Mouse (Mus musculus): Measurements from ENCODE around the gene Syngr1. TPM values are rescaled to one million over a fixed set of nuclear protein-coding genes. Genes with fewer than 3 reads are reported as not detected.

Gene Syngr1
- 1.4 and 3.2 TPM in 2 replicates for polyA plus RNA-seq (2016; fragmentation: Nextera tagmentation; extraction: Ambion mirVana)

- Histone ChIP-seq H3K36me3 (no peaks in the 10 kb centered on the region), H3K4me1 (peaks cover 24% of the 10 kb centered on the region), H3K9me3 (replicated peaks) (no peaks in the 10 kb centered on the region), H3K4me3 (peak within 1 kb of the TSS; percentile 71), H3K27ac (peak within 1 kb of the TSS; percentile 48), H3K27me3 (ENCODE audit: low read depth, poor library complexity, severe bottlenecking) (peaks cover 67% of the 10 kb centered on the region)
- 1% methylated on average over 81 of the region's 86 CpGs for WGBS
- DNase-seq (ENCODE audit: low spot score) = peak; percentile 84
These were observed at the start of gene Syngr1, which contains the start of gene Rpl3 for GRCm38 (mm10) chr15:80091121-80091955. Gene Syngr1, plus strand, starts transcription at chr15:80091334. Gene Rpl3, minus strand, starts transcription at chr15:80091868.

DNA sequence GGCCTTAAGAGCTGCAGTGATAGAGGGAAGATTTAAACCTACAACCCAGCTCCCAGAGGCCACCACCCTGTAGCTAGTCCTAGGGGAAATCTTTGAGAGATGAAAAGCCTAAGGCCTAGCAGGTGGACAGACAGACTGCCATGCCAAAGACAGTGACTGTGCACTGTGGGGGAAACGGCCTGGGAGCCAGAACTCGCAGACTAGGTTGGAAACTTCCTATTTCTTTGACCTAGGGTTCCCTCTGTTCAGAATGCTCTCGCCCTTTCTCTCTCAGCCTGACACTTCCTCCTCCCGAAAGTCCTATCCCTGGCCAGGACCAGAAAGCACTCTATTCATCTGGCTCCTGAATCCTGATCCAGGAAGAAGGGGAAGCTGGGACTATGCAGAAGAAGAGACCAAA lies 49.0 kb upstream of the Syngr1 start:
- H3K27me3 ChIP-seq (ENCODE audit: low read depth, poor library complexity, severe bottlenecking) = no peaks in the 10 kb centered on the region
- no peak overlapping the region for H3K27ac ChIP-seq
- H3K36me3 ChIP-seq = no peaks in the 10 kb centered on the region
- DNase-seq (ENCODE audit: low spot score) = no peak
- no peaks in the 10 kb centered on the region for H3K4me1 ChIP-seq
- no peaks in the 10 kb centered on the region; the same call in 1 of the 2 replicates for H3K9me3 ChIP-seq (replicated peaks)
- 69% methylated on average over 4 of the region's 4 CpGs for WGBS
- no peak overlapping the region for H3K4me3 ChIP-seq

DNA sequence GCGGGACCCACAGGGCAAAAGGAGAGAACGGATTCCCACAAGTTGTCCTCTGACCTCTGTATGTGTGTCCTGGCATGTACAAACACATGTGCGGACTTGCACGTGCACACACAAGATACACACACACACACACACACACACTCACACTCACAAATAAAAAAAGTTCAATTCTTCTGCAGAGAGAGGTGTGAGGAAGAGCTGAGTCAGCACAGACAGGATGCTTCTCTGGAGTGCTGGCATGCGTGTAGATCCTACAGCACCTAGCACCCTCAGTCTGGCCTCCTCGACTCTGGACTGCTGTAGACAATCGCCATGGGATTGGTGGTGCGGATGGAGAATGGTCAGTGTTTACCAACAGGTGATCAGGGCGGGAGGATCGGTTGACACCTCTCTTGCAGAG lies 46.9 kb upstream of the Syngr1 start:
- no peaks in the 10 kb centered on the region for H3K36me3 ChIP-seq
- no peaks in the 10 kb centered on the region; the same call in 1 of the 2 replicates for H3K9me3 ChIP-seq (replicated peaks)
- peaks cover 6% of the 10 kb centered on the region for H3K4me1 ChIP-seq
- H3K27me3 ChIP-seq (ENCODE audit: low read depth, poor library complexity, severe bottlenecking) = 0 out of 2 replicates have a peak, but pooled peaks cover 7% of the 10 kb centered on the region
- DNase-seq (ENCODE audit: low spot score) = no peak
- H3K4me3 ChIP-seq = no peak overlapping the region
- 88% methylated on average over 10 of the region's 10 CpGs for WGBS
- no peak overlapping the region for H3K27ac ChIP-seq

- 86% methylated on average over 2 of the region's 2 CpGs for WGBS
- no peak overlapping the region for H3K4me3 ChIP-seq
These were observed 45.4 kb upstream of the Syngr1 start for GRCm38 (mm10) chr15:80045749-80046148.

DNA sequence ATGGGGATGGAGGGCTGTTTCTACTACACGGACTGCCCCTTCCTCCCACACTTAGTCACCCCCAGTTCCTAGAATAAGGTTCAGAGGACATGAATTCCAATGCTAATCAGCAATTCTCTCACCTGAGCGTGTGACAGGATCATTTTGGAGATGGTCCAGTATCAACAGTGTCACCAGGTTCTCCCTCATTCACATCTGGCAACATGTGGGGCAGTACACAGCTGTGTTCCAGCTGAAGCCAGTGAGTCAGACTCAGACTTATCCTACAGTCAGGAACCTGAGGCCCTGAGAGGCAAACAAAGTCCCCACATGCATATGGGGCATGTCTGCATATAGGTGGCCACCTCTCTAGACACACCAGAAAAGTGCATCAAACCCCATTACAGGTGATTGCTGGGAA lies 43.9 kb upstream of the Syngr1 start:
- no peak for DNase-seq (ENCODE audit: low spot score)
- Histone ChIP-seq H3K27ac (no peak overlapping the region), H3K9me3 (replicated peaks) (no peaks in the 10 kb centered on the region; the same call in 1 of the 2 replicates), H3K27me3 (ENCODE audit: low read depth, poor library complexity, severe bottlenecking) (0 out of 2 replicates have a peak, but pooled peaks cover 7% of the 10 kb centered on the region), H3K36me3 (no peaks in the 10 kb centered on the region), H3K4me3 (no peak overlapping the region), H3K4me1 (peaks cover 28% of the 10 kb centered on the region)
- 80% methylated on average over 2 of the region's 2 CpGs for whole genome bisulfite sequencing

More at GRCm38 (mm10) chr15:80045749-80046148, 45.4 kb upstream of the Syngr1 start:
- DNase-seq (ENCODE audit: low spot score) = no peak
- Histone ChIP-seq H3K4me1 (peaks cover 15% of the 10 kb centered on the region), H3K27ac (no peak overlapping the region), H3K36me3 (no peaks in the 10 kb centered on the region), H3K27me3 (ENCODE audit: low read depth, poor library complexity, severe bottlenecking) (0 out of 2 replicates have a peak, but pooled peaks cover 7% of the 10 kb centered on the region), H3K9me3 (replicated peaks) (no peaks in the 10 kb centered on the region; the same call in 1 of the 2 replicates)

GRCm38 (mm10) chr15:80047973-80048372 lies 43.2 kb upstream of the Syngr1 start:
- 44% methylated on average over 5 of the region's 5 CpGs for WGBS
- Histone ChIP-seq H3K36me3 (no peaks in the 10 kb centered on the region), H3K9me3 (replicated peaks) (no peaks in the 10 kb centered on the region; the same call in 1 of the 2 replicates), H3K4me1 (peaks cover 29% of the 10 kb centered on the region), H3K27me3 (ENCODE audit: low read depth, poor library complexity, severe bottlenecking) (0 out of 2 replicates have a peak, but pooled peaks cover 7% of the 10 kb centered on the region), H3K27ac (no peak overlapping the region; the same call in 1 of the 2 replicates), H3K4me3 (no peak overlapping the region)
- no peak for DNase-seq (ENCODE audit: low spot score)

DNA sequence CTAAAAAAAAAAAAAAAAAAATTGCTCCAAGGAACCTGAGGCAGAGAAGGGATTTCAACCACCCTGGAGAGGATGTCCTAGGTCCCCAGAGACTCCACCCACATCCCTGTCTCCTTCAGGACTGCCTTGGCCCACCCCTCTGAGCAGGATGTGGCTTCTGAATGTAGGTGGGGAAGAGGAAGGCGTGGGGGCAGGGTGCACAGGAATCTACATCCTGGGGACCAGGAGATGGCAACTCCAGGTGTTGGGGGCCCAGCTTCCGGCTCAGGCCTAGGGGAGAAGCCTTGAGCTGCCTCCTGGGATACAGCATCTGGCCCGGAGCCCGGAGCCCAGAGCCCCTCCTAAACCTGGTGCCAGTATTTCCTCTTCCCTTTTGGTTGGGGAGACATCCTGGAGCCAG lies 41.0 kb upstream of the Syngr1 start:
- Histone ChIP-seq H3K27ac (peak overlapping the region; percentile 12; the same call in 1 of the 2 replicates), H3K9me3 (replicated peaks) (no peaks in the 10 kb centered on the region; the same call in 1 of the 2 replicates), H3K27me3 (ENCODE audit: low read depth, poor library complexity, severe bottlenecking) (0 out of 2 replicates have a peak, but pooled peaks cover 7% of the 10 kb centered on the region), H3K4me3 (no peak overlapping the region), H3K36me3 (no peaks in the 10 kb centered on the region), H3K4me1 (peaks cover 38% of the 10 kb centered on the region)
- DNase-seq (ENCODE audit: low spot score) = no peak
- WGBS = 81% methylated on average over 4 of the region's 4 CpGs

DNA sequence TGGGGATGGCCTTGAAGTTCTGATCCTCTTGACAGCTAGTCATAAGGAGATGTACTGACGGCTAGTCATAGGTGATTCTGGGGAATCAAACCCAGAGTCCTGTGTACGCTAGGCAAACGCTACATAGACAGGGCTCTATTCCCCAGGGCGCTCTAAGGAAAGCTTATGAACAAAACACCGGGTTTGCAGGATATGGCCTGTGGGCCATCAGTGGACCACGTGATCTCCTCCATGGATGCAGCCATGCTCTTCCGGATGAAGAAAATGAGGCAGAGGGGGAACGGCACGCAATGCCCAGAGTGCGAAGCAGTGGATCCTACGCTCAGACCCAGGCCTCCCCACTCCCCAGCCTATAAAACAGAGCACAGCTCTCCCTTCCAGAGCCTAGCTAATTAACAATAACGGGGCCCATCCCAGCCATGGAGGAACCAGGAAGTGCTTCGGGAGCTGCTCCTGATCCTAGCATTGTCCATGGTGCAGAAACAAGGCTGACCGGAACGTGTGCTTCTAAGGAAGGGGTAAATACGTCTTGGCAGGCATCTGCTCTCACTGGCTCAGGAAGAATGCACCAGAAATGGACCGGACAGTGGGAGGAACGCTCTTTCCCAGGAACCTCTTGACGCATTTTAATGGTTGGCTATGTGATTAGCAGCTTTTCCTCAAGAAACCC lies 39.9 kb upstream of the Syngr1 start:
- DNase-seq (ENCODE audit: low spot score) = no peak
- Histone ChIP-seq H3K4me3 (no peak overlapping the region), H3K36me3 (no peaks in the 10 kb centered on the region), H3K27ac (peak overlapping the region; percentile 50; the same call in 1 of the 2 replicates), H3K27me3 (ENCODE audit: low read depth, poor library complexity, severe bottlenecking) (0 out of 2 replicates have a peak, but pooled peaks cover 7% of the 10 kb centered on the region), H3K4me1 (peaks cover 42% of the 10 kb centered on the region), H3K9me3 (replicated peaks) (no peaks in the 10 kb centered on the region)
- 82% methylated on average over 19 of the region's 19 CpGs for WGBS

- WGBS = 87% methylated on average over 9 of the region's 9 CpGs
- Histone ChIP-seq H3K36me3 (no peaks in the 10 kb centered on the region), H3K9me3 (replicated peaks) (no peaks in the 10 kb centered on the region), H3K27me3 (ENCODE audit: low read depth, poor library complexity, severe bottlenecking) (0 out of 2 replicates have a peak, but pooled peaks cover 7% of the 10 kb centered on the region), H3K4me1 (peaks cover 47% of the 10 kb centered on the region), H3K4me3 (no peak overlapping the region), H3K27ac (peak overlapping the region; percentile 50)
- DNase-seq (ENCODE audit: low spot score) = no peak
These were observed 39.4 kb upstream of the Syngr1 start for GRCm38 (mm10) chr15:80051782-80052181.

DNA sequence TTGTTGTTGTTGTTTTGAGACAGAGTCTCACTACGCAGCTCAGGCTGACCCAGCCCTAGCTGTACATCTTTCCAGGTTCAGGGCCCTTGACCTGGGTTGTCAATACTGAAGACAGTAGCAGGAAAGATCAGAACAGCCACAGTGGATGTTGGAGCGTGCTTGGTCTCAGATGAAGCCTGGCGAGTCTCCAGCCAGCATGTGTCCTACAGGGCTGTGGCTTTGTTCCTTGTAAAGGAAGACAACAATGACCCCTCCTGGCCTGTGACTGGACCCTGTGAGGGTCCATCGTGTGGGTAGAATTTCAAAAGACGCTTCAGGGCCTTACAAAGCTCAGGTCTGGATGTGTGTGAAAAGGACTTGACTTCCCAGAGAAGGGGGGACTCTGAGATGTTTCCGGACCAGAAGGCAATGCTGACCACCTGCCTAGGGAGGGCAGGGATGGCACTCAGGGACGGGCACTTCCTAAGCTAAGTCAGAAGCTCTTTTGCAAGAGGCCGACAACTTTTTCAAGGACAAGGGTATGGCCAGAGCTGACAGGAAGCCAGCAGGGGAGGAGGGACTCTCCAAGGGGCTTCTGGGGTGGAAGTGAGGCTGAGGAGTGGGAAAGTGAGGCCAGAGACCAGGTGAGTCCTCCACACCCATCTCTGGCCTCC lies 37.6 kb upstream of the Syngr1 start:
- H3K36me3 ChIP-seq = no peaks in the 10 kb centered on the region
- H3K27ac ChIP-seq = peak overlapping the region; percentile 71
- no peak for DNase-seq (ENCODE audit: low spot score)
- H3K4me3 ChIP-seq = no peak overlapping the region
- peaks cover 49% of the 10 kb centered on the region for H3K4me1 ChIP-seq
- H3K9me3 ChIP-seq (replicated peaks) = no peaks in the 10 kb centered on the region
- WGBS = 85% methylated on average over 8 of the region's 8 CpGs
- no peaks in the 10 kb centered on the region for H3K27me3 ChIP-seq (ENCODE audit: low read depth, poor library complexity, severe bottlenecking)

DNA sequence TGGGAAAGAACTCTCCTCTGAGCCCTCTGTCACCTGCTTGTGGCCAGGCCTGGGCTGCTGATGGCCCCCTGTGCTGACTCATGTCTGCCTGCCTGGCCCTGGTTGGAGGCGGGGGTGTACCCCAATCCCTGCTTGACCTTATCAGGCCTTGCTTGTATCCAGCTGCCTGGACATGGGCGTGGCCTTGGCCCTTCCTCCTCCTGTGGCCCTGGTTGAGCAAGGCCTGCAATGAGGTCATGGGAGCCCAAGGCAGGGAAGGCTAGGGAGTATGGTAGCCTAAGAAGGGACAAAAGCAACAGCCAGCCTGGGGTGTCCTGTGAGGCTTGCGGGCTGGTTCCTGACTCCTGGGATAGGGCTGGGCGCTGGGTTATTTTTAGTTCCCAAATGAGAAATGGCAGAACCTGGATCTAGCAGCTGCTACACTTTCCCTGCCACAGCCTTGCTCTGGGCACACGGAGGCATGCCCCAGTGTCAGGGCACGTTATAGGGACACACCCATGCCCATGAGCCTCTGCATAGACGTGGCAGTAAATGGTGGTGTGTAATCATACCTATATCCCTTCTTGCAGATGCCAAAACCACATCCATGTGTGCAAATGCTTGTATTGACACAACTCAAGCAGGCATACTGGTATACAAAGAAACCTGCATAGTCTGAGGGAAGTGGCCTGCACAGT lies 37.0 kb upstream of the Syngr1 start:
- DNase-seq (ENCODE audit: low spot score) = no peak
- 87% methylated on average over 7 of the region's 7 CpGs for WGBS
- H3K27me3 ChIP-seq (ENCODE audit: low read depth, poor library complexity, severe bottlenecking) = no peaks in the 10 kb centered on the region
- H3K36me3 ChIP-seq = no peaks in the 10 kb centered on the region
- H3K4me1 ChIP-seq = peaks cover 44% of the 10 kb centered on the region
- peak overlapping the region; percentile 71 for H3K27ac ChIP-seq
- H3K9me3 ChIP-seq (replicated peaks) = no peaks in the 10 kb centered on the region
- no peak overlapping the region for H3K4me3 ChIP-seq

- Histone ChIP-seq H3K36me3 (no peaks in the 10 kb centered on the region), H3K27ac (no peak overlapping the region), H3K4me3 (no peak overlapping the region), H3K9me3 (replicated peaks) (no peaks in the 10 kb centered on the region), H3K27me3 (ENCODE audit: low read depth, poor library complexity, severe bottlenecking) (no peaks in the 10 kb centered on the region), H3K4me1 (peaks cover 40% of the 10 kb centered on the region)
- 90% methylated on average over 7 of the region's 7 CpGs for WGBS
- DNase-seq (ENCODE audit: low spot score) = no peak
These were observed 33.0 kb upstream of the Syngr1 start for GRCm38 (mm10) chr15:80058151-80058550.

All from limb, embryonic 10.5 days (tissue).